Mouse (Mus musculus) limb, embryonic 12.5 days (tissue): ENCODE results near the gene Gm5485. TPM values are rescaled to one million over a fixed set of nuclear protein-coding genes. Genes with fewer than 3 reads are reported as not detected.

Source experiments
- ATAC-seq: fragments of 200-750 bp; cut with Nextera tagmentation; 2 replicates; pipeline ENCODE4 v1.8.0; 2017; ENCODE audit warnings: low read depth, moderate TSS enrichment; ENCODE audit not compliant: insufficient number of reproducible peaks, insufficient read depth, low FRiP score, low TSS enrichment
- H3K27ac ChIP-seq: fragments of 300-500 bp; sonication (generic); 2 replicates; pipeline ENCODE4 v1.5.1; 2016; ENCODE audit warnings: mild to moderate bottlenecking, moderate library complexity
- H3K27me3 ChIP-seq: fragments of 300-500 bp; sonication (generic); 2 replicates; pipeline ENCODE4 v1.6.1; 2016; ENCODE audit warnings: mild to moderate bottlenecking, moderate library complexity
- H3K36me3 ChIP-seq: fragments of 300-500 bp; sonication (generic); 2 replicates; pipeline ENCODE4 v1.6.1; 2016; ENCODE audit warnings: mild to moderate bottlenecking, moderate library complexity
- H3K4me1 ChIP-seq: fragments of 300-500 bp; sonication (generic); replicated peaks from 2 replicates; pipeline ENCODE4 v1.6.1; 2016
- H3K4me2 ChIP-seq: fragments of 300-500 bp; sonication (generic); 2 replicates; pipeline ENCODE4 v1.6.1; 2016; ENCODE audit warnings: mild to moderate bottlenecking, moderate library complexity
- H3K4me3 ChIP-seq: fragments of 300-500 bp; sonication (generic); replicated peaks from 2 replicates; pipeline ENCODE4 v1.5.1; 2016; ENCODE audit warnings: mild to moderate bottlenecking
- H3K9ac ChIP-seq: fragments of 300-500 bp; sonication (generic); replicated peaks from 2 replicates; pipeline ENCODE4 v1.6.1; 2016; ENCODE audit warnings: mild to moderate bottlenecking, moderate library complexity
- H3K9me3 ChIP-seq: fragments of 300-500 bp; sonication (generic); 2 replicates; pipeline ENCODE4 v1.6.1; 2016; ENCODE audit warnings: mild to moderate bottlenecking, moderate library complexity
- WGBS: fragments of 180-500 bp; shearing (Covaris S2); methylation state at CpG from one replicate; pipeline ENCODE4 v1.1.7; 2016; 5-methylcytosine and 5-hydroxymethylcytosine counted together
- polyA plus RNA-seq: library from polyadenylated mRNA; unstranded; fragments of >200 nt; fragmentation: Nextera tagmentation; extraction: Ambion mirVana; gene quantifications from 2 replicates; pipeline ENCODE4 v1.2.1, GENCODE M21; 2016

The Gm5485 gene
- polyA plus RNA-seq, 1 experiment from 2014 or later = not detected

- no peak overlapping the region for H3K9ac ChIP-seq
- H3K4me2 ChIP-seq = no peak overlapping the region
- WGBS = 72% methylated on average over 3 of the region's 3 CpGs
- ATAC-seq = no peak
- no peak overlapping the region for H3K4me3 ChIP-seq
- no peaks in the 10 kb centered on the region for H3K9me3 ChIP-seq
- no peaks in the 10 kb centered on the region for H3K36me3 ChIP-seq
- H3K27ac ChIP-seq = no peak overlapping the region
- H3K27me3 ChIP-seq = no peaks in the 10 kb centered on the region
- H3K4me1 ChIP-seq = 0 out of 2 replicates have a peak, but pooled peaks cover 4% of the 10 kb centered on the region
These were observed 2.1 kb downstream of the Gm5485 start for GRCm38 (mm10) chr16:48410125-48410524.

GRCm38 (mm10) chr16:48409580-48409979 lies 2.6 kb downstream of the Gm5485 start:
- WGBS = 30% methylated on average over 7 of the region's 7 CpGs
- no peaks in the 10 kb centered on the region for H3K36me3 ChIP-seq
- no peaks in the 10 kb centered on the region for H3K9me3 ChIP-seq

GRCm38 (mm10) chr16:48405674-48406403 lies 6.4 kb downstream of the Gm5485 start:
- H3K36me3 ChIP-seq = no peaks in the 10 kb centered on the region
- peaks cover 4% of the 10 kb centered on the region; the same call in 1 of the 2 replicates for H3K4me1 ChIP-seq
- ATAC-seq = no peak
- H3K27me3 ChIP-seq = no peaks in the 10 kb centered on the region
- no peak overlapping the region for H3K4me3 ChIP-seq
- 65% methylated on average over 10 of the region's 10 CpGs for WGBS
- H3K9ac ChIP-seq = no peak overlapping the region
- H3K27ac ChIP-seq = no peak overlapping the region
- no peaks in the 10 kb centered on the region for H3K9me3 ChIP-seq
- H3K4me2 ChIP-seq = no peak overlapping the region

More at GRCm38 (mm10) chr16:48409580-48409979, 2.6 kb downstream of the Gm5485 start:
- Histone ChIP-seq H3K4me1 (0 out of 2 replicates have a peak, but pooled peaks cover 4% of the 10 kb centered on the region), H3K27me3 (no peaks in the 10 kb centered on the region), H3K4me2 (no peak overlapping the region), H3K27ac (no peak overlapping the region), H3K4me3 (no peak overlapping the region), H3K9ac (no peak overlapping the region)
- ATAC-seq = no peak

- no peaks in the 10 kb centered on the region for H3K9me3 ChIP-seq
- no peaks in the 10 kb centered on the region for H3K27me3 ChIP-seq
- H3K4me2 ChIP-seq = no peak overlapping the region
- ATAC-seq = no peak
- peaks cover 4% of the 10 kb centered on the region; the same call in 1 of the 2 replicates for H3K4me1 ChIP-seq
- no peak overlapping the region for H3K27ac ChIP-seq
- H3K9ac ChIP-seq = no peak overlapping the region
- H3K36me3 ChIP-seq = no peaks in the 10 kb centered on the region
- no peak overlapping the region for H3K4me3 ChIP-seq
These were observed 8.2 kb downstream of the Gm5485 start for GRCm38 (mm10) chr16:48404009-48404408.

GRCm38 (mm10) chr16:48403423-48403822 lies 8.8 kb downstream of the Gm5485 start:
- Histone ChIP-seq H3K9ac (no peak overlapping the region), H3K9me3 (no peaks in the 10 kb centered on the region), H3K27ac (no peak overlapping the region), H3K4me2 (no peak overlapping the region), H3K4me1 (peaks cover 4% of the 10 kb centered on the region; the same call in 1 of the 2 replicates), H3K27me3 (no peaks in the 10 kb centered on the region), H3K4me3 (no peak overlapping the region), H3K36me3 (no peaks in the 10 kb centered on the region)
- 84% methylated on average over 3 of the region's 3 CpGs for WGBS
- no peak for ATAC-seq

- ATAC-seq = no peak
- H3K36me3 ChIP-seq = no peaks in the 10 kb centered on the region
- H3K27ac ChIP-seq = no peak overlapping the region
- no peaks in the 10 kb centered on the region for H3K27me3 ChIP-seq
- H3K4me1 ChIP-seq = peaks cover 4% of the 10 kb centered on the region; the same call in 1 of the 2 replicates
- no peak overlapping the region for H3K4me2 ChIP-seq
- H3K9me3 ChIP-seq = no peaks in the 10 kb centered on the region
- H3K9ac ChIP-seq = no peak overlapping the region
- H3K4me3 ChIP-seq = no peak overlapping the region
- WGBS = 74% methylated on average over 4 of the region's 4 CpGs
These were observed 9.3 kb downstream of the Gm5485 start for GRCm38 (mm10) chr16:48402963-48403362.

DNA sequence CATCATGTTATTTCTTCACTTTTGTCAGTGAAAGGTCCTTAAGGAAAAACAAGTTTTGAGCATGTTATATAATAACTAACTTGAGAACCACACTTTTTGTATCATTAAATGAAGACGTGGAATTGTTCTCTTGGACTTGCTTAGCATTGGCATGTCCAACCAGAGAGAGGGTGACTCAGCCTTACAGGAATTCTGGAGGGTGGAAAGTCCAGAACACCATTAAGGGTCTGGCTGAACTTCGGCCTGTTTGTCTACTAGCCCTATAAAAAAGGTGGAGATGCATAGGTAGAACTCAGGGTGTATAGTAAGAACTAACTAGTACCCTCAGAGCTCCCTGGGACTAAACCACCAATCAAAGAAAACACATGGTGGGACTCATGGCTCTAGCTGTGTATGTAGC lies 16.9 kb downstream of the Gm5485 start:
- 89% methylated on average over 2 of the region's 2 CpGs for WGBS
- Histone ChIP-seq H3K4me1 (no peaks in the 10 kb centered on the region), H3K4me2 (no peak overlapping the region), H3K9me3 (no peaks in the 10 kb centered on the region), H3K4me3 (no peak overlapping the region), H3K9ac (no peak overlapping the region), H3K27me3 (no peaks in the 10 kb centered on the region), H3K36me3 (no peaks in the 10 kb centered on the region), H3K27ac (no peak overlapping the region)
- no peak for ATAC-seq

- Histone ChIP-seq H3K4me2 (no peak overlapping the region), H3K27me3 (no peaks in the 10 kb centered on the region), H3K9me3 (no peaks in the 10 kb centered on the region), H3K9ac (no peak overlapping the region), H3K27ac (no peak overlapping the region), H3K4me3 (no peak overlapping the region), H3K36me3 (no peaks in the 10 kb centered on the region), H3K4me1 (no peaks in the 10 kb centered on the region)
- no peak for ATAC-seq
- WGBS = 84% methylated on average over 2 of the region's 2 CpGs
These were observed 25.2 kb downstream of the Gm5485 start for GRCm38 (mm10) chr16:48386982-48387381.

- Histone ChIP-seq H3K4me2 (no peak overlapping the region), H3K4me3 (no peak overlapping the region), H3K9me3 (no peaks in the 10 kb centered on the region), H3K4me1 (no peaks in the 10 kb centered on the region), H3K9ac (no peak overlapping the region), H3K36me3 (no peaks in the 10 kb centered on the region), H3K27ac (no peak overlapping the region), H3K27me3 (no peaks in the 10 kb centered on the region)
- no peak for ATAC-seq
- WGBS = 55% methylated on average over 3 of the region's 3 CpGs
These were observed 28.5 kb downstream of the Gm5485 start for GRCm38 (mm10) chr16:48383582-48384257.

DNA sequence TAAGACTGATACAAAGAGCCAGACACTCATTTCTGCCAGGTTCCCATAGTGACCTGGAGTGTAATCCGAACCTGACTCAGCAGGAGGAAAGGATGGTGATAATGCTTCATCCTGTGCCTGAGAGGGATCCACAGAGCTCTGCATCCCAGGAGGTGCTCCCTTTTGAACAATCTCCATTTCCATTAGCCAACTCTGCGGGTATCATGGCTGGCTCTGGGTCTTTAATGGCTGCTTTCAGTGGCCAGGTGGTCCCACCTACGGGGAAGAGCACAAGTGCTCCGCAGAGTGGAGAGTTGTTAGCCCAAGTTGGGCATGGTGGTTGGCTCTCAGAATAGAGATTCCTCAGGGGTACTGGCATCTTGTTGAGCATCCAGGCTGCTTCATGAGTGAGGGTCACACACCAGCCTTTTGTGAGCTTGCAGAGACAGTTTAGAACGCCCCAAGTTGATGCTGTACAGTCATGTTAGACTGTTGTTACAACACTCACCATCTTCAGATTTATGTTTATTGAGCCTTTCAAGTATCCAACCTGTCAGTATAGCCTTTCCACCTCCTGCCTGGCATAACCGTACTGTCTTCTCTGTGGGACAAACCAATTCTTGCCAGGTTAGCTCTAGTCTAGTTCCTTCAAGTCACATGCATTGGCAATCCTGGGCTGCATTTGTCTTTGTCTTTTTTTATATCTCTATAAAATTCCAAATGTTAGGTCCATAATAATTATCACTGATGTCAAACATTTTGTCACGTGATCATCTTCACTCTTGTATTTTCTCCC lies 38.3 kb downstream of the Gm5485 start:
- Histone ChIP-seq H3K9me3 (no peaks in the 10 kb centered on the region), H3K36me3 (no peaks in the 10 kb centered on the region), H3K4me2 (no peak overlapping the region), H3K9ac (no peak overlapping the region), H3K27ac (no peak overlapping the region), H3K4me3 (no peak overlapping the region), H3K27me3 (no peaks in the 10 kb centered on the region), H3K4me1 (no peaks in the 10 kb centered on the region)
- ATAC-seq = no peak
- WGBS = 79% methylated on average over 7 of the region's 7 CpGs

DNA sequence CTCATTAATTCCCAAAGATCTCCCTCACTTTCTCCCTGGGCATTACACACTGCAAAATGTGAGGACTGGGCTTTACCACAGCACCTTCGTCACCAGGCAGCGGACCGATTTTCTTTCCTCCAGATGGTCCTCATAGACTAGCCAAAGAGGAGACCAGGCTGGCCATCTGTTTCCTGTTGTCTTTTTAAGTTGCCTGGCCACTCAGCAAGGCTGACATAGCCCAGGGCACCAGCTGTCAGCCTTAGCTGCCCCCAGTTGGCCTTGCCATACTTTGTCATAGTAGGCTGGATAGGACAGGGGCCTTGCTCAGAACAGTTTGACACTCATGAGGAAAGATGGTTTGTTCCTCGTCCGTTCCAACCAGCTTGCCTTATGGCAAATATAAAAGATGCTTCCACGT lies 39.8 kb downstream of the Gm5485 start:
- Histone ChIP-seq H3K27ac (no peak overlapping the region), H3K4me1 (no peaks in the 10 kb centered on the region), H3K9me3 (no peaks in the 10 kb centered on the region), H3K27me3 (no peaks in the 10 kb centered on the region), H3K36me3 (no peaks in the 10 kb centered on the region), H3K4me3 (no peak overlapping the region), H3K9ac (no peak overlapping the region), H3K4me2 (no peak overlapping the region)
- 45% methylated on average over 6 of the region's 6 CpGs for WGBS
- ATAC-seq = no peak
